Mouse (Mus musculus) neural tube, embryonic 11.5 days (tissue): Measurements from ENCODE around the gene Sap25. TPM values are rescaled to one million over a fixed set of nuclear protein-coding genes. Genes with fewer than 3 reads are reported as not detected.

Experiments
- ATAC-seq: fragments of 200-750 bp; cut with Nextera tagmentation; 2 replicates; pipeline ENCODE4 v1.8.0; 2017; ENCODE audit warnings: moderate number of reproducible peaks, mild to moderate bottlenecking, moderate TSS enrichment, moderate library complexity; ENCODE audit not compliant: insufficient read depth, low FRiP score, low TSS enrichment
- DNase-seq: peaks from one replicate; pipeline ENCODE4 v3.0.0-alpha.2; 2015; ENCODE audit warnings: low spot score
- H3K27ac ChIP-seq: fragments of 300-500 bp; sonication (generic); 2 replicates; pipeline ENCODE4 v1.5.1; 2014; ENCODE audit warnings: low read depth, mild to moderate bottlenecking, low read length
- H3K27me3 ChIP-seq: fragments of 300-500 bp; sonication (generic); 2 replicates; pipeline ENCODE4 v1.6.1; 2014; ENCODE audit warnings: mild to moderate bottlenecking, low read length, mixed read lengths; ENCODE audit not compliant: control insufficient read depth, insufficient read depth
- H3K36me3 ChIP-seq: fragments of 300-500 bp; sonication (generic); 2 replicates; pipeline ENCODE4 v1.6.1; 2014; ENCODE audit warnings: mild to moderate bottlenecking, low read length, moderate library complexity, mixed read lengths; ENCODE audit not compliant: control insufficient read depth, insufficient read depth
- H3K4me1 ChIP-seq: fragments of 300-500 bp; sonication (generic); 2 replicates; pipeline ENCODE4 v1.6.1; 2014; ENCODE audit warnings: low read length, mixed read lengths; ENCODE audit not compliant: control insufficient read depth, insufficient read depth
- H3K4me2 ChIP-seq: fragments of 300-500 bp; sonication (generic); 2 replicates; pipeline ENCODE4 v1.6.1; 2014; ENCODE audit warnings: low read depth, mild to moderate bottlenecking, moderate library complexity
- H3K4me3 ChIP-seq: fragments of 300-500 bp; sonication (generic); 2 replicates; pipeline ENCODE4 v1.5.1; 2014; ENCODE audit warnings: low read depth, low read length
- H3K9ac ChIP-seq: fragments of 300-500 bp; sonication (generic); 2 replicates; pipeline ENCODE4 v1.6.1; 2014; ENCODE audit warnings: mild to moderate bottlenecking, low read length
- H3K9me3 ChIP-seq: fragments of 300-500 bp; sonication (generic); 2 replicates; pipeline ENCODE4 v1.6.1; 2016; ENCODE audit warnings: low read length; ENCODE audit not compliant: control insufficient read depth
- WGBS: fragments of 180-500 bp; shearing (Covaris S2); extraction: QIAGEN DNeasy Blood & Tissue Kit; methylation state at CpG from one replicate; pipeline ENCODE4 v1.1.7; 2014; 5-methylcytosine and 5-hydroxymethylcytosine counted together
- polyA plus RNA-seq: library from polyadenylated mRNA; unstranded; fragments of >200 nt; fragmentation: Nextera tagmentation; extraction: Ambion mirVana; gene quantifications from 2 replicates; pipeline ENCODE4 v1.2.1, GENCODE M21; 2014

Sap25 gene
- polyA plus RNA-seq, 1 experiment from 2014 or later: 6.0 TPM

- peak overlapping the region; percentile 91 for H3K4me3 ChIP-seq
- no peaks in the 10 kb centered on the region for H3K27me3 ChIP-seq
- ATAC-seq (no peak), DNase-seq (no peak)
- peaks cover 20% of the 10 kb centered on the region for H3K4me1 ChIP-seq
- H3K4me2 ChIP-seq: peak overlapping the region; percentile 82
- H3K9ac ChIP-seq: 0 out of 2 replicates have a peak overlapping the region, but pooled peaks have one; percentile 8
- no peaks in the 10 kb centered on the region for H3K9me3 ChIP-seq
- 31% methylated on average over 3 of the region's 3 CpGs for WGBS
- no peaks in the 10 kb centered on the region; the same call in 1 of the 2 replicates for H3K36me3 ChIP-seq
- H3K27ac ChIP-seq: no peak overlapping the region
Observed at GRCm38 (mm10) chr5:137630602-137631001, 10.5 kb upstream of the Sap25 start.

- ATAC-seq (no peak), DNase-seq (no peak)
- no peak overlapping the region for H3K9ac ChIP-seq
- no peak overlapping the region for H3K27ac ChIP-seq
- no peak overlapping the region for H3K4me3 ChIP-seq
- H3K9me3 ChIP-seq: no peaks in the 10 kb centered on the region
- H3K4me1 ChIP-seq: peaks cover 20% of the 10 kb centered on the region
- H3K27me3 ChIP-seq: no peaks in the 10 kb centered on the region
- no peaks in the 10 kb centered on the region; the same call in 1 of the 2 replicates for H3K36me3 ChIP-seq
- WGBS: 67% methylated on average over 9 of the region's 9 CpGs
- H3K4me2 ChIP-seq: peak overlapping the region; percentile 82
Observed at GRCm38 (mm10) chr5:137631171-137631570, 10.0 kb upstream of the Sap25 start.

- no peak overlapping the region for H3K4me3 ChIP-seq
Observed at GRCm38 (mm10) chr5:137631591-137631990, 9.5 kb upstream of the Sap25 start.

GRCm38 (mm10) chr5:137633397-137634084 lies 7.6 kb upstream of the Sap25 start:
- no peaks in the 10 kb centered on the region for H3K27me3 ChIP-seq
- H3K27ac ChIP-seq: no peak overlapping the region
- H3K9ac ChIP-seq: no peak overlapping the region
- no peak overlapping the region for H3K4me3 ChIP-seq
- H3K9me3 ChIP-seq: no peaks in the 10 kb centered on the region
- DNase-seq (no peak), ATAC-seq (no peak)
- peaks cover 6% of the 10 kb centered on the region for H3K36me3 ChIP-seq
- peaks cover 20% of the 10 kb centered on the region for H3K4me1 ChIP-seq
- 84% methylated on average over 12 of the region's 12 CpGs for WGBS
- H3K4me2 ChIP-seq: no peak overlapping the region

More at GRCm38 (mm10) chr5:137631591-137631990, 9.5 kb upstream of the Sap25 start:
- DNase-seq (no peak), ATAC-seq (no peak)
- H3K9ac ChIP-seq: peak overlapping the region; percentile 10; the same call in 1 of the 2 replicates
- H3K36me3 ChIP-seq: peaks cover 3% of the 10 kb centered on the region
- WGBS: 60% methylated on average over 4 of the region's 4 CpGs
- no peaks in the 10 kb centered on the region for H3K9me3 ChIP-seq
- H3K27ac ChIP-seq: no peak overlapping the region
- H3K27me3 ChIP-seq: no peaks in the 10 kb centered on the region
- no peak overlapping the region for H3K4me2 ChIP-seq
- peaks cover 20% of the 10 kb centered on the region for H3K4me1 ChIP-seq

- WGBS: 82% methylated on average over 7 of the region's 7 CpGs
Observed at GRCm38 (mm10) chr5:137639472-137639871, 1.7 kb upstream of the Sap25 start.

GRCm38 (mm10) chr5:137642886-137643285 lies 1.8 kb downstream of the Sap25 start:
- Histone ChIP-seq H3K4me3 (no peak overlapping the region), H3K27ac (no peak overlapping the region), H3K4me1 (no peaks in the 10 kb centered on the region), H3K9ac (no peak overlapping the region), H3K9me3 (no peaks in the 10 kb centered on the region), H3K36me3 (peaks cover 13% of the 10 kb centered on the region), H3K4me2 (no peak overlapping the region), H3K27me3 (peaks cover 28% of the 10 kb centered on the region)
- no peak for ATAC-seq
- WGBS: 64% methylated on average over 4 of the region's 4 CpGs
- no peak for DNase-seq

More at GRCm38 (mm10) chr5:137639472-137639871, 1.7 kb upstream of the Sap25 start:
- H3K27me3 ChIP-seq: peaks cover 13% of the 10 kb centered on the region
- H3K4me2 ChIP-seq: no peak overlapping the region
- H3K27ac ChIP-seq: no peak overlapping the region
- no peak overlapping the region; the same call in 1 of the 2 replicates for H3K9ac ChIP-seq
- no peak overlapping the region for H3K4me3 ChIP-seq
- H3K4me1 ChIP-seq: no peaks in the 10 kb centered on the region
- no peaks in the 10 kb centered on the region for H3K9me3 ChIP-seq
- ATAC-seq (no peak), DNase-seq (no peak)
- peaks cover 19% of the 10 kb centered on the region for H3K36me3 ChIP-seq

GRCm38 (mm10) chr5:137644484-137644883 lies 3.4 kb downstream of the Sap25 start:
- no peak for ATAC-seq
- 40% methylated on average over 19 of the region's 19 CpGs for WGBS
- Histone ChIP-seq H3K4me2 (no peak overlapping the region), H3K4me1 (no peaks in the 10 kb centered on the region), H3K27ac (no peak overlapping the region), H3K4me3 (no peak overlapping the region), H3K27me3 (peaks cover 28% of the 10 kb centered on the region), H3K9ac (no peak overlapping the region), H3K36me3 (peaks cover 10% of the 10 kb centered on the region), H3K9me3 (no peaks in the 10 kb centered on the region)
- no peak for DNase-seq

GRCm38 (mm10) chr5:137645091-137645651 lies 4.0 kb downstream of the Sap25 start:
- Histone ChIP-seq H3K9me3 (no peaks in the 10 kb centered on the region), H3K36me3 (peaks cover 6% of the 10 kb centered on the region), H3K4me1 (no peaks in the 10 kb centered on the region), H3K27ac (no peak overlapping the region), H3K9ac (no peak overlapping the region), H3K4me2 (peak overlapping the region; percentile 35), H3K4me3 (peak overlapping the region; percentile 23), H3K27me3 (peaks cover 28% of the 10 kb centered on the region)
- DNase-seq (no peak), ATAC-seq (no peak)
- 2% methylated on average over 44 of the region's 44 CpGs for WGBS

GRCm38 (mm10) chr5:137645652-137646091 lies 4.5 kb downstream of the Sap25 start, which contains the start of gene Irs3:
Gene Irs3 (minus strand): TSS chr5:137645714.
- Histone ChIP-seq H3K4me2 (peak within 1 kb of the TSS; percentile 35), H3K9me3 (no peaks in the 10 kb centered on the region), H3K27me3 (peaks cover 28% of the 10 kb centered on the region), H3K4me3 (peak within 1 kb of the TSS; percentile 23), H3K4me1 (no peaks in the 10 kb centered on the region), H3K27ac (no peak within 1 kb of the TSS), H3K9ac (no peak within 1 kb of the TSS), H3K36me3 (peaks cover 6% of the 10 kb centered on the region)
- DNase-seq (no peak), ATAC-seq (no peak)
- WGBS: 7% methylated on average over 11 of the region's 11 CpGs
